Mouse (Mus musculus): ENCODE data around the gene Tspan9. TPM values are rescaled to one million over a fixed set of nuclear protein-coding genes. Genes with fewer than 3 reads are reported as not detected.

Gene Tspan9
- 10 to 100 TPM; 45.6 to 71.6 TPM for total RNA-seq (2021)
- long read RNA-seq, experiment 1, transcript Tspan9-201 (9 exons, 1,405 nt), result major isoform, 6 of 65 reads
- long read RNA-seq, experiment 1, partial matches to known transcripts, result 5 of 65 reads
- long read RNA-seq, experiment 1, other reads (novel, unspliced or antisense), result 54 of 65 reads
- long read RNA-seq, experiment 2, transcript Tspan9-201 (9 exons, 1,405 nt), result major isoform, 5 of 77 reads
- long read RNA-seq, experiment 2, partial matches to known transcripts, result 11 of 77 reads
- long read RNA-seq, experiment 2, other reads (novel, unspliced or antisense), result 61 of 77 reads

GRCm38 (mm10) chr6:128143390-128144020 is at the start of gene Tspan9:
Tspan9 (minus strand) TSS chr6:128143594.
- peak; percentile 77 for DNase-seq
- intact Hi-C loops (cut with DNase I; ENCODE audit: low total_unique reads), result loop anchor here (2.0 to 10.0 kb wide), 3 partner anchors 49 to 173 kb away; no protein-coding TSS in a partner anchor

GRCm38 (mm10) chr6:128183521-128183920 is 40.1 kb upstream of the Tspan9 start:
- intact Hi-C loops (cut with DNase I; ENCODE audit: low total_unique reads), result no loop called here
- no peak for DNase-seq

- intact Hi-C loops (cut with DNase I; ENCODE audit: low total_unique reads), result no loop called here
- no peak for DNase-seq
These were observed 37.8 kb upstream of the Tspan9 start for GRCm38 (mm10) chr6:128181176-128181575.

GRCm38 (mm10) chr6:128179651-128180050 is 36.3 kb upstream of the Tspan9 start:
- intact Hi-C loops (cut with DNase I; ENCODE audit: low total_unique reads), result no loop called here
- DNase-seq, result no peak

- no peak for DNase-seq
- intact Hi-C loops (cut with DNase I; ENCODE audit: low total_unique reads), result no loop called here
These were observed 35.9 kb upstream of the Tspan9 start for GRCm38 (mm10) chr6:128179247-128179646.

GRCm38 (mm10) chr6:128178681-128179080 is 35.3 kb upstream of the Tspan9 start:
- intact Hi-C loops (cut with DNase I; ENCODE audit: low total_unique reads), result no loop called here
- DNase-seq, result no peak

GRCm38 (mm10) chr6:128168785-128169679 is 25.6 kb upstream of the Tspan9 start:
- DNase-seq, result no peak
- intact Hi-C loops (cut with DNase I; ENCODE audit: low total_unique reads), result no loop called here

GRCm38 (mm10) chr6:128165564-128165963 is 22.2 kb upstream of the Tspan9 start:
- DNase-seq, result no peak
- intact Hi-C loops (cut with DNase I; ENCODE audit: low total_unique reads), result no loop called here

GRCm38 (mm10) chr6:128164632-128165031 is 21.2 kb upstream of the Tspan9 start:
- intact Hi-C loops (cut with DNase I; ENCODE audit: low total_unique reads), result no loop called here
- DNase-seq, result no peak

- DNase-seq, result no peak
- intact Hi-C loops (cut with DNase I; ENCODE audit: low total_unique reads), result no loop called here
These were observed 15.7 kb upstream of the Tspan9 start for GRCm38 (mm10) chr6:128159092-128159491.

- DNase-seq, result no peak
- intact Hi-C loops (cut with DNase I; ENCODE audit: low total_unique reads), result no loop called here
These were observed 14.6 kb upstream of the Tspan9 start for GRCm38 (mm10) chr6:128158031-128158430.

- intact Hi-C loops (cut with DNase I; ENCODE audit: low total_unique reads), result no loop called here
- DNase-seq, result no peak
These were observed 13.1 kb upstream of the Tspan9 start for GRCm38 (mm10) chr6:128156476-128156875.

- intact Hi-C loops (cut with DNase I; ENCODE audit: low total_unique reads), result no loop called here
These were observed 12.5 kb upstream of the Tspan9 start for GRCm38 (mm10) chr6:128155935-128156334.

GRCm38 (mm10) chr6:128145765-128146164 is 2.4 kb upstream of the Tspan9 start:
- intact Hi-C loops (cut with DNase I; ENCODE audit: low total_unique reads), result loop anchor here (2.0 to 10.0 kb wide), 3 partner anchors 51 to 175 kb away; no protein-coding TSS in a partner anchor
- peak; percentile 47 for DNase-seq

More at GRCm38 (mm10) chr6:128155935-128156334, 12.5 kb upstream of the Tspan9 start:
- DNase-seq, result no peak

GRCm38 (mm10) chr6:128142369-128143278 is 770 bp downstream of the Tspan9 start:
- intact Hi-C loops (cut with DNase I; ENCODE audit: low total_unique reads), result loop anchor here (10.0 kb wide), 2 partner anchors 48 to 108 kb away; no protein-coding TSS in a partner anchor
- no peak for DNase-seq

GRCm38 (mm10) chr6:128140724-128141123 is 2.7 kb downstream of the Tspan9 start:
- DNase-seq, result no peak
- intact Hi-C loops (cut with DNase I; ENCODE audit: low total_unique reads), result loop anchor here (10.0 kb wide), 2 partner anchors 46 to 106 kb away; no protein-coding TSS in a partner anchor

GRCm38 (mm10) chr6:128137855-128138254 is 5.5 kb downstream of the Tspan9 start:
- intact Hi-C loops (cut with DNase I; ENCODE audit: low total_unique reads), result no loop called here
- DNase-seq, result no peak

- intact Hi-C loops (cut with DNase I; ENCODE audit: low total_unique reads), result no loop called here
- DNase-seq, result no peak
These were observed 6.7 kb downstream of the Tspan9 start for GRCm38 (mm10) chr6:128136654-128137053.

- intact Hi-C loops (cut with DNase I; ENCODE audit: low total_unique reads), result no loop called here
- DNase-seq, result no peak
These were observed 7.9 kb downstream of the Tspan9 start for GRCm38 (mm10) chr6:128135459-128135858.
